Mouse (Mus musculus): ENCODE data around the gene Mup3. TPM values are rescaled to one million over a fixed set of nuclear protein-coding genes. Genes with fewer than 3 reads are reported as not detected.

Mup3 gene
- total and polyA plus RNA-seq, 3 experiments = not detected

Other genes with a start within 250 kb of the Mup3 start
- not detected for gene Mup20, start 33.2 kb downstream of the Mup3 start, total RNA-seq (2021)
- gene Mup20, start 33.2 kb downstream of the Mup3 start, polyA plus RNA-seq (2012; rRNA removed) = not detected in 2 replicates
- gene Mup21, start 63.5 kb upstream of the Mup3 start, total RNA-seq (2021) = not detected
- gene Mup21, start 63.5 kb upstream of the Mup3 start, polyA plus RNA-seq (2012; rRNA removed) = not detected in 2 replicates
- gene Zfp37, start 143.7 kb upstream of the Mup3 start, total RNA-seq (2021) = 1 to 10 TPM; 1.5 to 2.0 TPM
- gene Zfp37, start 143.7 kb upstream of the Mup3 start, polyA plus RNA-seq (2012; rRNA removed) = 0.25 and 0.88 TPM in 2 replicates
- 10 to 100 TPM; 19.9 to 22.9 TPM for gene Slc31a2, start 175.2 kb upstream of the Mup3 start, total RNA-seq (2021)
- gene Slc31a2, start 175.2 kb upstream of the Mup3 start, polyA plus RNA-seq (2012; rRNA removed) = 19.1 and 27.8 TPM in 2 replicates

All from heart, adult 2 months (tissue).